Mouse (Mus musculus) stomach, embryonic 14.5 days (tissue): Measurements from ENCODE around the gene Grhl1. TPM values are rescaled to one million over a fixed set of nuclear protein-coding genes. Genes with fewer than 3 reads are reported as not detected.

ENCODE experiments used
- ATAC-seq: fragments of 200-750 bp; cut with Nextera tagmentation; 2 replicates; pipeline ENCODE4 v1.8.0; 2017; ENCODE audit warnings: low read depth, moderate TSS enrichment; ENCODE audit not compliant: insufficient number of reproducible peaks, insufficient read depth, low FRiP score
- H3K27ac ChIP-seq: fragments of 300-500 bp; sonication (generic); 2 replicates; pipeline ENCODE4 v1.5.1; 2014; ENCODE audit warnings: mild to moderate bottlenecking, low read length, moderate library complexity, mixed read lengths
- H3K27me3 ChIP-seq: fragments of 300-500 bp; sonication (generic); 2 replicates; pipeline ENCODE4 v1.6.1; 2014; ENCODE audit warnings: low read length, control low read depth, mixed read lengths; ENCODE audit not compliant: control insufficient read depth, insufficient read depth
- H3K36me3 ChIP-seq: fragments of 300-500 bp; sonication (generic); 2 replicates; pipeline ENCODE4 v1.6.1; 2014; ENCODE audit warnings: mild to moderate bottlenecking, control low read depth, low read length, moderate library complexity, mixed read lengths; ENCODE audit not compliant: control insufficient read depth, insufficient read depth
- H3K4me1 ChIP-seq: fragments of 300-500 bp; sonication (generic); 2 replicates; pipeline ENCODE4 v1.6.1; 2014; ENCODE audit warnings: low read length, control low read depth, mixed read lengths; ENCODE audit not compliant: control insufficient read depth, insufficient read depth
- H3K4me2 ChIP-seq: fragments of 300-500 bp; sonication (generic); replicated peaks from 2 replicates; pipeline ENCODE4 v1.6.1; 2014; ENCODE audit warnings: low read depth, low read length, control low read depth
- H3K4me3 ChIP-seq: fragments of 300-500 bp; sonication (generic); 2 replicates; pipeline ENCODE4 v1.5.1; 2014; ENCODE audit warnings: low read depth, low read length, control low read depth
- H3K9ac ChIP-seq: fragments of 300-500 bp; sonication (generic); replicated peaks from 2 replicates; pipeline ENCODE4 v1.6.1; 2014; ENCODE audit warnings: low read depth, mild to moderate bottlenecking, control low read depth, low read length, moderate library complexity, mixed read lengths
- H3K9me3 ChIP-seq: fragments of 300-500 bp; sonication (generic); 2 replicates; pipeline ENCODE4 v1.6.1; 2016; ENCODE audit warnings: low read depth, low read length, control low read depth; ENCODE audit not compliant: control insufficient read depth
- WGBS: fragments of 180-500 bp; shearing (Covaris S2); extraction: QIAGEN DNeasy Blood & Tissue Kit; methylation state at CpG from one replicate; pipeline ENCODE4 v1.1.7; 2014; 5-methylcytosine and 5-hydroxymethylcytosine counted together
- polyA plus RNA-seq: library from polyadenylated mRNA; unstranded; fragments of >200 nt; fragmentation: Nextera tagmentation; extraction: Ambion mirVana; gene quantifications from 2 replicates; pipeline ENCODE4 v1.2.1, GENCODE M21; 2014

The Grhl1 gene
- polyA plus RNA-seq, 1 experiment from 2014 or later, result 2.6 TPM

DNA sequence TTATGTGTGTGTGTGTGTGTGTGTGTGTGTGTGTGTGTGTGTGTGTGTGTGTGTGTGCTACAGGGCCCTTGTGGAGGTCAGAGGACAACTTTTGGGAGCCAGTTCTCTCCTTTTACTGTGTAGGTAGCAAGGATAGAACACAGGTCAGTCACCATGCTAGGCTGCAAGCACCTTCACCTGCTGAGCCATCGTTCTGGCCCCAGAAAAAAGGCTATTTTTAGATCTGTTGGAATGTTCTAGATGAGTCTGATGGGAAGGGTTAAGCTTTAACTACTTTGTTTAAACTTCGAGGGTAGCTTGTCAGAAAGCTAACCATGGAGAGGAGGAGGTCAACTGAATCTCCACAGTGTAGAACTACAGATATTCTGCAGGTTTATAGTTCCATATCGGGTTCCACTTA, 43.1 kb downstream of the Grhl1 start:
- Histone ChIP-seq H3K36me3 (no peaks in the 10 kb centered on the region), H3K4me1 (0 out of 2 replicates have a peak, but pooled peaks cover 5% of the 10 kb centered on the region), H3K4me2 (no peak overlapping the region), H3K4me3 (no peak overlapping the region), H3K9me3 (no peaks in the 10 kb centered on the region), H3K9ac (no peak overlapping the region), H3K27ac (no peak overlapping the region), H3K27me3 (no peaks in the 10 kb centered on the region)
- ATAC-seq, result no peak
- WGBS, result 49% methylated on average over 3 of the region's 3 CpGs

DNA sequence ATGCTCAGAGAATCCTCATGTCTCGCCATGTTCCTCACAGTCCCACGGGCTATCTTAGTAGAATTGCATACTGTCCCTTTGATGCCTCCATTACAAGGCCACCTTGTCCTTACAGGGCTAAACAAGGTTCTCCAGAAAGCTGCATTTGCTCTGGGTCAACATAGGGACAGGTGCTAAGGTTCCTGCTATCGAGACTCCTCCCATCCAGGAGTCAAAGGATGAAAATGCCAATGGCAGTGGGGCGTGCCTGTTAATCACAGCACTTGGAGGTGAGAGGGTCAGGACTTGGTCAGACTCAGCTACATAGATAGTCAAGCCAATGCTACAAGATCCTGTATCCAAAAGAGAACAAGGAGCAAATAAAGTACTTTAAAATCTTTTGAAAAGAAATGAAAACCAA, 47.4 kb downstream of the Grhl1 start:
- 0 out of 2 replicates have a peak, but pooled peaks cover 5% of the 10 kb centered on the region for H3K4me1 ChIP-seq
- H3K4me2 ChIP-seq, result no peak overlapping the region
- ATAC-seq, result no peak
- H3K36me3 ChIP-seq, result no peaks in the 10 kb centered on the region
- H3K4me3 ChIP-seq, result no peak overlapping the region
- 68% methylated on average over 4 of the region's 4 CpGs for WGBS
- H3K27ac ChIP-seq, result no peak overlapping the region
- no peak overlapping the region for H3K9ac ChIP-seq
- no peaks in the 10 kb centered on the region for H3K9me3 ChIP-seq
- no peaks in the 10 kb centered on the region for H3K27me3 ChIP-seq

DNA sequence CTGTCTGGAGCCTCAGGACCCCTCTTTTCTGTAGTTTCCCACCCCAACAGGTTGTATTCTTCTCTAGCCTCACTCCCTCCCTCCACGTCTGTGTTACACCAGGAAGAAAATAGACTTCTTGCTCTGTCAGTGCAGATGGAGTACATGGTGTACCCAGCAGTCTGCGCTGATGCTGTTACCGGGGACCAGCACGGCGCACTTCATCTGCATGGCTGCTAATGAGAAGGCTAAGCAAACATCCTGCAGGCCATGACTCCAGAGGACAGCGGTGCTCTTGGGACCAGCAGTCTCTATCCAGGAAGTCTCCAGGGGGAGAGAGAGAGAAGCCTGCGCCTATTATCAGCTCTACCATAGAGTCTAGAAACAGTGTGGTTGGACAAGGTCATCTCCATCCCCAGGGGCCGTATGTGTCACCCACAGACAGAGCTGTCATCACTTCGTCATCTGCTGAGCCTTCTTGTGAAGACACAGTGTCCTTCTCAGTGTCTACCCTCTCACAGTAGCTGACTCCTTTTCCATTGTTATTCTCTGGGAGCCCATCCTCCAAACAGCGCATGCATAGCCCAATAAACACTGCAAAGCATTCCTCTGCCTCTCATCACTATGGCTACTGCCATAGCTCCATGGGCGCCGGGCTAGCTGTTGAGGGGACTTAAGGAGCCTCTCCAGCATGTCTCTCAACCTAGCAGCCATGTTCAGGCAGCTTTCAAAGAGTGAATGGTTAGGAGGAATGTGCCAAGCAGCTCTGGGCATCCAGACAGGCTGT, 51.6 kb downstream of the Grhl1 start:
- no peak overlapping the region for H3K9ac ChIP-seq
- H3K4me3 ChIP-seq, result no peak overlapping the region
- H3K27me3 ChIP-seq, result no peaks in the 10 kb centered on the region
- ATAC-seq, result no peak
- no peaks in the 10 kb centered on the region for H3K4me1 ChIP-seq
- 77% methylated on average over 12 of the region's 12 CpGs for WGBS
- no peaks in the 10 kb centered on the region for H3K36me3 ChIP-seq
- H3K4me2 ChIP-seq, result no peak overlapping the region
- H3K9me3 ChIP-seq, result no peaks in the 10 kb centered on the region
- H3K27ac ChIP-seq, result no peak overlapping the region

DNA sequence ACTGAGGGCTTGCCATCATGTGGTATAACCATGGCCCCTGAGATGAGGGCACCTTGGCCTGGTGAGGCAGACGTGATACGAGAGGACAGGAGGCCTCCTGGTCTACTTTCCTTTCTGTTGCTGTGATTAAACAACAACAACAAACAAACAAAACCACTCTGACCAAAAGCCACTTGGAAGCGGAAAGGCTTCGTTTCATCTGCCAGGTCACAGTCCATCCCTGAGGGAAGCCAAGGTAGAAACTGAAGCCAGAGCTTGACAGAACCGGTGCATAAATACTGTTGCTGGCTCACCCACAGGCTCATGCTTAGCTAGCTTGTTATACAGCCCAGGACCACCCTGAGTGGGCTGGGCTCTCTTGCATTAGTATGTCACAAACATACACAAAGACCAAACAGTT, 54.3 kb downstream of the Grhl1 start:
- ATAC-seq, result no peak
- no peak overlapping the region for H3K4me3 ChIP-seq
- no peaks in the 10 kb centered on the region for H3K27me3 ChIP-seq
- H3K36me3 ChIP-seq, result no peaks in the 10 kb centered on the region
- no peak overlapping the region for H3K27ac ChIP-seq
- no peak overlapping the region for H3K9ac ChIP-seq
- H3K9me3 ChIP-seq, result no peaks in the 10 kb centered on the region
- H3K4me1 ChIP-seq, result no peaks in the 10 kb centered on the region
- WGBS, result 90% methylated on average over 5 of the region's 5 CpGs
- H3K4me2 ChIP-seq, result no peak overlapping the region

DNA sequence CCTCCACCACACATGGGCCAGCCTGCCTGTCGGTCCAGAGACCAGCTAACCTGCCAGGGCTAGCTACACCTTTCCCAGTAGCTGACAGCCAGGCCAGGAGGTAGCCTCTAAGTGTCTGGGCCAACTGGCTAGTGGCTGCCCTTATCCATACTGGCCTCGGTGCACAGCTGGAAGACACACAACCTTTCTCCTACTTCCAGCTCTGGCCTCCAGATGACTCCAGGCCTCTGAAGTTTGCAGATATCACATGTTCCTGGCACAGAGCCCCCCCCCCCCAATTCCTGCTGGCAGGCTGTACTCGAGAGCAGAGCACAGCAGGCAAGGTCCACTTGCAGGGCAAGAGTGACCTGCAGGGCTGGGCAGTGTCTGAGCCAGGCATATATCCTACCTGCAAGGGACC, 55.1 kb downstream of the Grhl1 start:
- WGBS, result 51% methylated on average over 3 of the region's 3 CpGs
- no peak for ATAC-seq
- no peak overlapping the region for H3K27ac ChIP-seq
- H3K36me3 ChIP-seq, result no peaks in the 10 kb centered on the region
- H3K9me3 ChIP-seq, result no peaks in the 10 kb centered on the region
- no peak overlapping the region for H3K4me2 ChIP-seq
- no peaks in the 10 kb centered on the region for H3K4me1 ChIP-seq
- no peak overlapping the region for H3K9ac ChIP-seq
- H3K4me3 ChIP-seq, result no peak overlapping the region
- no peaks in the 10 kb centered on the region for H3K27me3 ChIP-seq

DNA sequence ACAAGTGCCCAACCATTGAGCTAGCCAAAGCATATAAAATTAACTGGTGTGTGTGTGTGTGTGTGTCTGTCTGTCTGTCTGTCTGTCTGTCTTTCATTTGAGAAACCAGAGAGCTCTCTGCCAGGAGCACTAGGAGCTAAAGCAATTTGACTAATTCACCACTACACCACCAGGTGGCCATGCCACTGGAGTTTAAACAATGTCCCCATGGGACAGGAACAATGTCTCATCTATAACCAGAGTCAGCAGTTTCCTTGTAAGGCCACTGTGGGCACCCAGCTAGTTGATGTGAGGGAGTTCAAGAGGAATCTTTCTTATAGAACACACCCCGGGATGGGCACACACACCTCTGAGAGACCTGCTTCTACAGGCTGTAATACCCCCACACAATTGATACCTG, 58.1 kb downstream of the Grhl1 start:
- H3K9me3 ChIP-seq, result no peaks in the 10 kb centered on the region
- H3K4me3 ChIP-seq, result no peak overlapping the region
- no peak overlapping the region for H3K9ac ChIP-seq
- 91% methylated on average over 1 of the region's 1 CpGs for WGBS
- H3K27ac ChIP-seq, result no peak overlapping the region
- no peaks in the 10 kb centered on the region for H3K36me3 ChIP-seq
- no peaks in the 10 kb centered on the region for H3K27me3 ChIP-seq
- H3K4me2 ChIP-seq, result no peak overlapping the region
- H3K4me1 ChIP-seq, result no peaks in the 10 kb centered on the region
- no peak for ATAC-seq

DNA sequence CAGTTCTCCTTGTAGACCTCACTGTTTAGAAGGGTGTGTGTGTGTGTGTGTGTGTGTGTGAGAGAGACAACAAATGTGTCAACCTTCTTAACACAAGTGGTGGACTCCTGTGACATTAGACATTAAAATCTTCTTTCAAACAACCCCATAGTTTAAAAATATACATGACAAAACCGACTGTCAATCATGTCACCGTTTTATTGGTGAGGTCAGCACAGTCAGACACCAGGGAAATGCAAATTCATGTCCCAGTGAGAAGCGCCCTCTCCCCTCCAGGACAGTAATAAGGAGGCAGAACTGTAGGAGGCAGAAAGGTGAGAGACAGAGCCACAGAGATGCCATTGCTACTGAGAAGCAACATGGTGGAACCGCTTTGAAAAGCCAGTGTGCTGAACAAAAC, 60.3 kb downstream of the Grhl1 start:
- Histone ChIP-seq H3K4me1 (no peaks in the 10 kb centered on the region), H3K27me3 (no peaks in the 10 kb centered on the region), H3K9me3 (no peaks in the 10 kb centered on the region), H3K4me3 (no peak overlapping the region), H3K9ac (no peak overlapping the region), H3K36me3 (no peaks in the 10 kb centered on the region), H3K27ac (no peak overlapping the region), H3K4me2 (no peak overlapping the region)
- 59% methylated on average over 4 of the region's 4 CpGs for WGBS
- no peak for ATAC-seq

DNA sequence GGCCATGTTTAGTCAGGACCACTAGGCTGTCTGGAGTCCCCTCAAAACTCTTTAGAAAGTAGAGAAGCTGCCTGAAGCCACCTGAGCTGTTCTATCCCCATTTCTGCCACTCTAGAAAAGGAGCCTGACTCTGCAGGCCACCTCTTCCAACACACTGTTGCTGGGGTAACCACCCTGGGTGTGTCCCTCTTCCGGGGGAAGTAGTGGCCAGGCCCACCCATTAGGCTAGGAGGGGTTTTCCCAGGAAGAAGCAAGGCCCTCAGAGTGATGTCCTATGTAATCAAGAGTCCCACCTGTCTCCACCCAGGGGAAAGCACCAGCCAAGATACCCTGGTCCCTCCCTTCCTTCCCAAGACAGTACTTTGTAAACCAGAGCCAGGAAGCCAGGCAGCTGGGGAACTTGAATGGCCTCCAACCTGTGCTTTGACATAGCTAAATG, 61.7 kb downstream of the Grhl1 start:
- Histone ChIP-seq H3K4me2 (no peak overlapping the region), H3K4me1 (no peaks in the 10 kb centered on the region), H3K27me3 (no peaks in the 10 kb centered on the region), H3K36me3 (no peaks in the 10 kb centered on the region), H3K4me3 (no peak overlapping the region), H3K9ac (no peak overlapping the region), H3K27ac (no peak overlapping the region), H3K9me3 (no peaks in the 10 kb centered on the region)
- ATAC-seq, result no peak
- WGBS, result 55% methylated on average over 1 of the region's 1 CpGs

DNA sequence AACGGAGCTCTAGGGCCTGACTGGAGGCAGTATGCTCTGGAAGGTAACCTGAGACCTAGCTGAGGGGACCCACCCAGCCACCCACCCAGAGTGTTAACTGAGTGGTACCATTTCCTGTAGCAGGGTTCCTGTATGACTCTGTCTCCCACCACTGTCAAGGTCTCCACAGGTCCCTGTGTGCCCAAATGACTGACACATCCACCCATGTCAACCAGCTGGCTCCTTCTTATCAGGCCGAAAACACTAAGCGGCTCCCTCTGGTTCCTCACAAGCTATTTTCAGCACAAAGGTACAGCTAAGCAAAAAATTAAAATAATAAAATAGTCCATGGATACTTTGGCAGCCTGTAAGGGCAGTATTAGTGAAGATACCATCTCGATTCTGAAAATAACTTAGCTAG, 62.1 kb downstream of the Grhl1 start:
- WGBS, result 72% methylated on average over 4 of the region's 4 CpGs
- no peaks in the 10 kb centered on the region for H3K36me3 ChIP-seq

More for the DNA sequence above, 62.1 kb downstream of the Grhl1 start:
- Histone ChIP-seq H3K4me1 (no peaks in the 10 kb centered on the region), H3K27ac (no peak overlapping the region), H3K4me3 (no peak overlapping the region), H3K4me2 (no peak overlapping the region), H3K9ac (no peak overlapping the region), H3K27me3 (no peaks in the 10 kb centered on the region), H3K9me3 (no peaks in the 10 kb centered on the region)
- no peak for ATAC-seq
